Mouse (Mus musculus) ES-E14 (cell line): Measurements from ENCODE around the gene Ap2m1.

Experiments used
- CHD2 ChIP-seq: IDR thresholded peaks from 2 replicates; pipeline ENCODE4 v1.6.1; 2014; ENCODE audit warnings: mild to moderate bottlenecking, low read depth, low read length, inconsistent platforms
- MAFK ChIP-seq: IDR thresholded peaks from 2 replicates; pipeline ENCODE4 v1.6.1; 2014; ENCODE audit warnings: mild to moderate bottlenecking, low read depth, low read length, inconsistent platforms; ENCODE audit not compliant: insufficient read depth
- ZC3H11A ChIP-seq: IDR thresholded peaks from 2 replicates; pipeline ENCODE4 v1.6.1; 2012; ENCODE audit warnings: low read depth, mild to moderate bottlenecking, inconsistent platforms, low read length, borderline replicate concordance
- ZNF384 ChIP-seq: IDR thresholded peaks from 2 replicates; pipeline ENCODE4 v1.6.1; 2012; ENCODE audit warnings: low read depth, low read length, inconsistent platforms

DNA sequence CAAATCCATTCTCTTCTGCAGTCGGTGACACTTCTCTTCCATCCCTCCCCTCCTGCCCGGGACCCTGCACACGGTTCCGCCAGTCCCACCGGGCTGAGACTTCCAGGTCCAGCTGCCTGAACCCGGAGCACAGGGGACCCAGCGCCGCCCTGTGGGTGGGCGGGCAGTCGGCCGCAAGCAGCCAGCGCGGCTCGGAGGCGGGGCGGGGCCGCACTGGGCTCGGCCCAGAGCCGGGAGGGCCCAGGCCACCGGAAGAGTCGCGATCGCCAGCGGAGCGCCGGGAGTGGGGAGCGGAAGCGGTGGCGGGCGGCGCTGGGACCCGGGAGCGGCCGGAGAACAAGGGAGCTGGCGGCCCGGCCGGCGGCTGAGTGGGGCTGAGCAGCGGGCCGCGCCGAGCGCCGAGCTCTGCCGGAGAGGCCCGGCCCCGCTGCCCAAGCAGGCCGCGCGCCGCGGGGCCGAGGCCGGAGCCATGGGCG is 18.5 kb upstream of the Ap2m1 start, which contains the start of gene Dvl3:
- TF ChIP-seq ZNF384 (no peak), CHD2 (no peak), ZC3H11A (no peak), MAFK (no peak)
